Mouse (Mus musculus) heart, adult 2 months (tissue): ENCODE results near the gene Zfp82. TPM values are rescaled to one million over a fixed set of nuclear protein-coding genes. Genes with fewer than 3 reads are reported as not detected.
A peak's percentile ranks its signal among the peaks of the same experiment; 100 is the strongest.
"Not testable (repeated sequence)": the region's sequence is repeated elsewhere in the genome, so short reads cannot be mapped to it uniquely, and the experiment has no call there.

ENCODE experiments used
- DNase-seq, 2 experiments: peaks; one replicate each; pipeline ENCODE4 v3.0.0; 2021
- H3K27ac ChIP-seq: fragments of 200-600 bp; 2 replicates; pipeline ENCODE4 v1.8.1; 2022
- H3K27me3 ChIP-seq: fragments of 200-500 bp; 2 replicates; pipeline ENCODE4 v1.6.1; 2012; ENCODE audit warnings: mild to moderate bottlenecking, low read length, inconsistent platforms, mixed read lengths; ENCODE audit not compliant: control insufficient read depth, insufficient read depth
- H3K36me3 ChIP-seq: fragments of 200-500 bp; 2 replicates; pipeline ENCODE4 v1.6.1; 2012; ENCODE audit warnings: low read length, inconsistent platforms; ENCODE audit not compliant: control insufficient read depth, insufficient read depth
- H3K4me1 ChIP-seq: fragments of 200-500 bp; 2 replicates; pipeline ENCODE4 v1.6.1; 2011; ENCODE audit warnings: low read length; ENCODE audit not compliant: control insufficient read depth, insufficient read depth
- H3K4me3 ChIP-seq: fragments of 200-600 bp; 2 replicates; pipeline ENCODE4 v1.8.1; 2022
- H3K79me2 ChIP-seq: fragments of 200-500 bp; replicated peaks from 2 replicates; pipeline ENCODE4 v1.6.1; 2012; ENCODE audit warnings: mild to moderate bottlenecking, inconsistent platforms, low read length, moderate library complexity, mixed read lengths; ENCODE audit not compliant: control insufficient read depth, insufficient read depth
- H3K9ac ChIP-seq: fragments of 200-500 bp; 2 replicates; pipeline ENCODE4 v1.6.1; 2012; ENCODE audit warnings: low read depth, mild to moderate bottlenecking, control low read depth, inconsistent platforms, low read length, mixed read lengths
- CTCF ChIP-seq: fragments of 200-600 bp; IDR thresholded peaks from 2 replicates; pipeline ENCODE4 v1.8.1; 2022; ENCODE audit warnings: antibody characterized with exemption, mild to moderate bottlenecking, moderate library complexity
- EP300 ChIP-seq: fragments of 200-500 bp; IDR thresholded peaks from 2 replicates; pipeline ENCODE4 v1.6.1; 2011; ENCODE audit warnings: low read depth, low read length, control low read depth; ENCODE audit not compliant: insufficient read depth
- POLR2A ChIP-seq: fragments of 200-500 bp; IDR thresholded peaks from 2 replicates; pipeline ENCODE4 v1.6.1; 2011; ENCODE audit warnings: mild to moderate bottlenecking, low read depth, low read length, control low read depth; ENCODE audit not compliant: insufficient read depth
- WGBS: fragments of 180-500 bp; shearing (Covaris S2); methylation state at CpG from one replicate; pipeline ENCODE4 v1.1.7; 2018; 5-methylcytosine and 5-hydroxymethylcytosine counted together
- intact Hi-C: fragments of 180-260 bp; cut with DNase I; formaldehyde crosslinking; loops from one replicate; pipeline ENCODE4 v1.15.1; 2025
- long read RNA-seq: library from polyadenylated mRNA; stranded (forward); transcript quantifications from one replicate; pipeline ENCODE4 v2.0.0, GENCODE M21; 2021
- polyA plus RNA-seq: library from polyadenylated mRNA; depleted of rRNA; stranded (reverse); fragments of >200 nt; gene quantifications from 2 replicates; pipeline ENCODE4 v1.2.3, GENCODE M21; 2012; rRNA removed
- total RNA-seq, 2 experiments: library from RNA; stranded (reverse); gene quantifications; 2 replicates each; pipeline ENCODE4 v1.2.3; 2021

Gene Zfp82
- total RNA-seq (1 to 10 TPM; 1.3 to 2.8 TPM), polyA plus RNA-seq (0.74 and 0.91 TPM in 2 replicates)
- long read RNA-seq, partial matches to known transcripts, result 0 of 1 reads
- long read RNA-seq, other reads (novel, unspliced or antisense), result 1 of 1 reads

DNA sequence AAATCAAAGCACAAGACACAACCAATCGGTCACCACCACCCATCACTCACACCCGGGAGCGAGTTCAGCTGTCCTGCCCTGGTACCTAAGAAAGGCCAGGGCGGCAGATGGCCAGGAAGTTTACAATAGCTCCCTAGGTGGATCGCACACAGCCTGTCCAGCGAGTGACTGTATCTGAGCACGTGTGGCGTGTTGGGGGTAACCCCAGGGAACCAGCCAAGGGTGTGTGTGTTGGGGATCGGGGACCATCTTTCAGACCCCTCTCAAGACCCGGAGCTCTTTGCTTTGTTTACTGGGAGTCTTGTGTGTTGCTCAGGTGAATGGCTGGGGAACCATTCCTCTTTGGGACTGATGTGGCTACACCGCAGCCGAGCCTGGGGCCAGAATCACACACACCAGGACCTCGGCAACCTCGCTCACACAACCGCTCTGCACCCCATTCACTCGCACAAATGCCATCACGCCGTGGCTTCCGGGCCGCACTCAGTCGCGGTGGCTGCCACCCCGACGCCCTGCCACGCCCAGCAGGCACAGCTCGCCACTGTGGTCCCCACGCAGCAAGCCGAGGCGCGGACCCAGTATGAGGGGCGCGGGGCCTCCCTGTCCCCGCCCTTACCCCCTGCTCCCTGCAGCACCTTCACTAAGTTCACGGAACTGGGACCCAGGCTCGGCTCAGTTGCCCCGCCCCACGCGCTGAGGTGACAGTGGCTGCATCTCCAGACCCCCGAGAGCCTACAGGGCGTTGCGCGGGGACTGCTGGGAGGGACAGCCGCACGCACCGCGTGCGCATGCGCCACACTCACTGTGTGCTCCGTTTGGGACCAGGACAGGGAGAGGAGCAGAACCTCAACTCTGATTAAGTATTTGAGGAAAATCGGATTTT, at the start of gene Zfp82:
Zfp82 (minus strand) TSS at position 755 of the 883 bp plus-strand sequence.
- under 1% methylated on average over 50 of the region's 50 CpGs for WGBS
- DNase-seq, result peak; percentile 88 to 90
- no peaks in the 10 kb centered on the region for H3K79me2 ChIP-seq
- intact Hi-C loops, result loop anchor here (2.0 kb wide), 1 partner anchor 16 kb away; no protein-coding TSS in a partner anchor
- TF ChIP-seq POLR2A, result peak; percentile 79
- no peak for TF ChIP-seq CTCF
- no peak for TF ChIP-seq EP300
- no peaks in the 10 kb centered on the region for H3K27me3 ChIP-seq
- H3K9ac ChIP-seq, result peak within 1 kb of the TSS; percentile 91
- no peaks in the 10 kb centered on the region for H3K36me3 ChIP-seq
- H3K4me1 ChIP-seq, result peaks cover 2% of the 10 kb centered on the region; the same call in 1 of the 2 replicates
- H3K27ac ChIP-seq, result peak within 1 kb of the TSS; percentile 58
- H3K4me3 ChIP-seq, result peak within 1 kb of the TSS; percentile 78

- WGBS, result 1% methylated on average over 15 of the region's 15 CpGs
- no peak for DNase-seq
- Histone ChIP-seq H3K27ac (peak overlapping the region; percentile 85), H3K36me3 (no peaks in the 10 kb centered on the region), H3K4me3 (peak overlapping the region; percentile 89), H3K79me2 (no peaks in the 10 kb centered on the region), H3K9ac (peak overlapping the region; percentile 61), H3K4me1 (no peaks in the 10 kb centered on the region), H3K27me3 (no peaks in the 10 kb centered on the region)
- TF ChIP-seq POLR2A (no peak), EP300 (no peak), CTCF (no peak)
- intact Hi-C loops, result loop anchor here (5.0 kb wide), 2 partner anchors 35 to 95 kb away; no protein-coding TSS in a partner anchor
These were observed 49.5 kb upstream of the Zfp82 start for GRCm38 (mm10) chr7:30122188-30122530.

DNA sequence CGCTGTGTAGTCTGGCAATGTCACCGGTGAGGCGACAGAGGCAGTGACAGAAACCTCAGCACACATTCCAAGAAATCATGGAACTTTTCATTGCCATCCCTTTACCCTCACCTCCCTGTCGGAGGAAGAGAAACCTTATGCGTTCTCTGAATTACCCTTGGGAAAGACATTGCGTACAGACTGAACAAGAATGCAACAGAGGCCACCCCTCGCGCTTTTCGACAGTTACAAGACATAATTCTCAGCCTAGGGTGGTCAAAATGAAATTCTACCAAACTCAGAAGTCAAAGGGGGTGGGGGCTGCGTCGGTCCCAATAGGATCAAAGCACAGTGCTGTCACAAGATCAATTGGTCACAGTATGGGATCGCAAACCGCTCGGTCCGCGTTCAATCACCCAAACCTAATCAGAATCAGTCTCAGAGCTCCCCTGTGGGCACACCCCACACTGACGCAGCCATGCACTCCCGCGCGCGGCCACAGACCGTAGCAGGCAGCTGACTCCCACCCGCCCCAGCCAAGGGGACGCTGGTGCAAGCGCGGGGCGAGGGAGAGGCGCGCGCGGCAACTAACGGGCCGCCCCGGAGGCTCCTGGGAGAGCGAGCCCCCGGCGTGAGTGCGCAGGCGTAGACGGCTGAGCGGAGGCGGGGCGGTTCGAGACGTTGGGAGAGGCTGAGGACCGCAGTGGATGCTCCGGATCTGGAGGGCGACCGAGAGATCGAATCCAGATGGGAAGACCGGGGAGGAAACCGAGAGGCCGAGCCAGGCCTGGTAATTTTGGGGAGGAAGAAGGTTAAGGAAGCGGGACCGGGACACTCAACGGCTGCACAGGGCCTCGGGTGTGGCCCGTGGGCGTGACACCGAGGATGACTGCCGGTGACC, 48.8 kb upstream of the Zfp82 start, which contains the start of gene Zfp382:
Zfp382 (plus strand) TSS at position 635 of the 880 bp plus-strand sequence.
- H3K36me3 ChIP-seq, result no peaks in the 10 kb centered on the region
- TF ChIP-seq CTCF, result peak; percentile 41
- no peak for TF ChIP-seq EP300
- TF ChIP-seq POLR2A, result peak; percentile 65
- H3K4me1 ChIP-seq, result no peaks in the 10 kb centered on the region
- under 1% methylated on average over 61 of the region's 61 CpGs for WGBS
- H3K4me3 ChIP-seq, result peak within 1 kb of the TSS; percentile 89
- H3K79me2 ChIP-seq, result no peaks in the 10 kb centered on the region
- intact Hi-C loops, result loop anchor here (2.0 to 5.0 kb wide), 4 partner anchors 25 to 96 kb away; partner anchors contain the start of gene Zfp146
- peak within 1 kb of the TSS; percentile 79 for H3K9ac ChIP-seq
- H3K27me3 ChIP-seq, result no peaks in the 10 kb centered on the region
- peak within 1 kb of the TSS; percentile 85 for H3K27ac ChIP-seq
- DNase-seq, result peak; percentile 94 to 95

DNA sequence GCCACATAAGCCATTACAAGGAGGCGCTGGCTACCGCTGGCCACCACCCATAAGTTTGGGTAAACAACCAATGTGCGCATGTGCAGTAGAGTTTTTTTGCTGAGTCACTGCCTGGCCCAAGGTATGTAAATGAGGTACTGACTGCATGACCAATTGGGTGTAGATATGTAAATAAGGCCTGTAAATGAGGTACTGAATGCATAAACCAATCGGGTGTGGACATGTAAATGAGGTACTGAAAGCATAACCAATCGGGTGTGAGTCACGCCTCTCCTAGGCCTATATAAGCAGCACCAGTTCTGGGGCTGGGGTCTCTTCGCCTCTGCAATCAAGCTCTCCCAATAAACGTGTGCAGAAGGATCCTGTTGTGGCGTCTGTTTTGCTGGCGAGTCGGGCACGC, 45.2 kb upstream of the Zfp82 start:
- H3K79me2 ChIP-seq, H3K27ac ChIP-seq, DNase-seq, H3K4me1 ChIP-seq, intact Hi-C loops, H3K36me3 ChIP-seq, H3K9ac ChIP-seq, H3K4me3 ChIP-seq, H3K27me3 ChIP-seq: not testable (repeated sequence)
- WGBS, result 91% methylated on average over 12 of the region's 12 CpGs

DNA sequence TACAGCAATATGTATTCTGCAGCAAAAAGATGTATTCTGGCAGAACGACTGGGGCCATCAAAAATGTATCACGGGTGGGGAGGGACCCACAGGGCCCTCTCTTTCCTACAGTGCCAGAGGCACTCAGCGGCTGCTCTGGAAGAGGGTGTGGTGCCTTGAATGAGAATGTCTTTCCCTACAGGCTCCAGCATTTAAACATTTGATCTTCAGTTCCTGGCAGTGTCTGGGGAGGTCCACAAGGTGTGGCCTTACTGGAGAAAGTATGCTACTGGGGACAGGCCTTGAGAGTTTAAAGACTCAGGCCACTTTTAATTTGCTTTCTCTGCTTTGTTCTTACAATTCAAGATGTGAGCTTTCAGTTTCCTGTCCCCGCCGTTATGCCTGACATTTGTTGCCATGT, 43.4 kb upstream of the Zfp82 start:
- DNase-seq, result no peak
- Histone ChIP-seq H3K4me3 (no peak overlapping the region), H3K36me3 (no peaks in the 10 kb centered on the region), H3K27me3 (no peaks in the 10 kb centered on the region), H3K79me2 (no peaks in the 10 kb centered on the region), H3K4me1 (no peaks in the 10 kb centered on the region), H3K9ac (no peak overlapping the region), H3K27ac (no peak overlapping the region)
- WGBS, result 90% methylated on average over 5 of the region's 5 CpGs
- TF ChIP-seq CTCF, result no peak
- TF ChIP-seq EP300, result no peak
- TF ChIP-seq POLR2A, result no peak
- intact Hi-C loops, result no loop called here
